Mouse (Mus musculus): Measurements from ENCODE around the gene Fkbp7. TPM values are rescaled to one million over a fixed set of nuclear protein-coding genes. Genes with fewer than 3 reads are reported as not detected.
"Not testable (repeated sequence)": the region's sequence is repeated elsewhere in the genome, so short reads cannot be mapped to it uniquely, and the experiment has no call there.

Gene Fkbp7
- total RNA-seq, 2 experiments from 2014 or later: 4.4 to 5.6 TPM

DNA sequence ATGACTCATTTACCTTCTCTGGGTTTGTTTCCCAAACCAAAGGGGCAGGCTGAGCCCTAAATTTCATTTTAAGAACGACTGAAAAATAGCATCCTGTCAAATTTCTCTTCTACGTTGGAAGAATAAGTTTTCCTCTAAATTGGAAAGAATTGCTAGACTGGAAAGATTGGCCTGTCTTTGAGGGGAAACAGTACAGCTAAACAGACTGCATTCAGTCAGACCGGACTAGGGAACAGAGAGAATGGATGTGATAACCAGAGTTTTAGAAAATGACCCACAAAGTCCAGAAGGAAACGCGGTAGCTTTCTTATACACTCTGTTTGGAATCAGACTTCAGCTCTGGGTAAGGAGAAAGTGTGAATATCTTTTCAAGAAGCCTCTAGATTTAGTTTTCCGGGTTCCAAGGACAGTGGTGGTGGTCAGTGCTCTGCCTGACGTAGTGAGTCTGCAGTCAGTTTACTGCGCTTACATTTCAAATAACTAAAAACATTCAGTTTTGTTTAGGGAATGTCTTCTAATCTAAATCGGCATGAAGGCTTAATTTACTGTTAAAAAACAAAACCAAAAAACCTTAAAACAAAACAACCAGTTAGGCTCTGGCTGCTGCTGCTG lies 676 bp downstream of the Fkbp7 start:
- DNase-seq (ENCODE audit: low spot score in 2 of 2): no peak
- intact Hi-C loops (cut with DNase I): loop anchor here (1.0 kb wide), 1 partner anchor 24 kb away; the partner anchor contains the start of genes Pjvk and Prkra

DNA sequence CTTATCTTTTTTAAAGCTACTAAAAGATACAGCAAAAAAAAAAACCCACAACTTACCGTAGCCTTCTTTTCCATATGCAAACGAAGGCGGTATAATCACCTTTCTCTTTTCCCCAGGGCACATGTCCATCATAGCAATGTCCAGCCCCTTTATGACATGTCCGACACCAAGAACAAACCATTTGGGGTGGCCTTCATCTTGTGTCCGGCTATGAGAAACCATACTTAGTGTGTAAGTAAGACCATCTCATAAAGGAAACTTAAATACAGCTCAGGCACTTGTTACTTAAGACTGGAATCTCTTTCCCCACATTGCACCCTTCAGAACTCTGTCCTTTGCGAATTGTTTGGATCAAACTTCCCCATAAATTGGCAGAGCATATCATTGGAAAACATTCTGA lies 1.3 kb downstream of the Fkbp7 start:
- intact Hi-C loops (cut with DNase I): loop anchor here (1.0 kb wide), 1 partner anchor 23 kb away; the partner anchor contains the start of genes Pjvk and Prkra
- DNase-seq (ENCODE audit: low spot score in 2 of 2): no peak

DNA sequence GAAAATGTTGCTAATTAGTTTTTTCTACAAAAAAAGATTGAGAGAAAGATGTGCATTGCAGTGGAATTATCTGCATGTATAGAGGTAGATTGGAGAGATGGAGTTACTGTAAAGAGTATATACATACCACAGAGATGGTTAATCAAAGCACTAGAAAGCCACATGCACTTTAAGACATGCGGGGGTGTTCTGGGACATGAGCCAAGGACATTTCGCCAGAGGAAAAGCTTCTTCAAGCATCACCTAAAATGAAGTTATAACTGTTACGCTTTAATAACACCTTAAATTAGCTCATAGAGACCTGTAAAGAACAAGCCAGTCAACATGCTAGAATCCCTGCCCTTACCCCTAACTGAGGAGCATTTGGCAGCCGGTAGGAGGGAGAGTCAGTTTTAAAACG lies 5.7 kb downstream of the Fkbp7 start:
- intact Hi-C loops (cut with DNase I): no loop called here

DNA sequence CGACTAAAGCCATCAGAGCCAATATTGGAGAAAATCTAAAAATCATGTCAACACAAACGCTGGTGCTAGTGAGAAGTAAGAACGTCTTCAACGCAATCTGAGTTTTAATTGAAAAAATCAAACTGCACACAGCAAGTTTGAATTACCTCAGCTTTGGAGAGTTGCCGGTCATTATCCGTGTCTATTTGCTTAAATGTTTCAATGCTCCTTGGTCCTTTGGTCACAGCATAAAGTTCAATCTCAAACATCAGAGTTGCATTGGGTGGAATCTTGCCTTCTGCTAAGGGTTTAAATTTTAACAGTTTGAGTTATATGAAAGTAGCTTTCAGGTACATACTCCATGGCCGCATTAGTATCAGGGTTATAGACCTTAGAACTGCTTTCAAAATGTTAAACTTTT lies 7.4 kb downstream of the Fkbp7 start:
- intact Hi-C loops (cut with DNase I): no loop called here
- DNase-seq (ENCODE audit: low spot score in 2 of 2): no peak

More for the DNA sequence above, 5.7 kb downstream of the Fkbp7 start:
- no peak for DNase-seq (ENCODE audit: low spot score in 2 of 2)

DNA sequence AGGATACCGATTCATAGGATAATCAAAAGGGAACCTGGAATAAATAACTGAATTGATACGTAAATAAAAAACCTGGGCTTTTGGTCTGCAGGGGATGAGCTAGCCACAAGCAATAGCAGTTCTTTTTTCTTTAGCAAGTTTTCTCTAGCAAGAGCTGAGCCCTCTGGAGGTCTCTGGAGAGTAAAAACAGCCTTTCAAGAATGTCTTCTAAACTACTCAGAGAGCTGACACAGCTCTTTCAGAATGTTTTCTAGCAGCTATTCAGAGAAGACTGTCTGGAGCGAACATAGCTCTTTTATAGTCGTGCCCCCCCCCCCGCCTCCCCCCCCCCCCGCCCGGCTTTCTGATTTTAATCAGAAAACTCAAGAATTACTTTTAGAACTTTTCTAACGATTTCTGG lies 13.5 kb downstream of the Fkbp7 start:
- intact Hi-C loops (cut with DNase I): no loop called here
- no peak for DNase-seq (ENCODE audit: low spot score in 2 of 2)

DNA sequence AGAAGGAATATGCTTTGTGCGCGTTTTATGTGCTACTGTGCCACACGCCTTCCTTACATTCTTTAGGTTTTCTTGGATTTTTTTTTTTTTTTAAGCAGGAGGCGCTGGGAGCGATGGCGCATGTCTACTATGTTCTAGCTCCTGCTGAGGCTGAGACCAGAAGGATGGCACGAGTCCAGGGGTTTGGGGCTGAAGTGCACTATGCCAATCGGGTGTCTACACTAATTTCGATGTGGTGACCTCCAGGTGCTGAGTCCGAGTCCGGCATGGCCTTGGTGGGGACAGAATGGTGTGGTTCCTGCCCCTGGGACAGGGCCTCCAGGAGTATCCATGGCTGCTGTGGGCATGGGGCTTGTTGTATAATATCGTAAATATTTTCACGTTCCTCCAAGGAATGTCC lies 14.4 kb downstream of the Fkbp7 start:
- intact Hi-C loops (cut with DNase I): no loop called here
- no peak for DNase-seq (ENCODE audit: low spot score in 2 of 2)

DNA sequence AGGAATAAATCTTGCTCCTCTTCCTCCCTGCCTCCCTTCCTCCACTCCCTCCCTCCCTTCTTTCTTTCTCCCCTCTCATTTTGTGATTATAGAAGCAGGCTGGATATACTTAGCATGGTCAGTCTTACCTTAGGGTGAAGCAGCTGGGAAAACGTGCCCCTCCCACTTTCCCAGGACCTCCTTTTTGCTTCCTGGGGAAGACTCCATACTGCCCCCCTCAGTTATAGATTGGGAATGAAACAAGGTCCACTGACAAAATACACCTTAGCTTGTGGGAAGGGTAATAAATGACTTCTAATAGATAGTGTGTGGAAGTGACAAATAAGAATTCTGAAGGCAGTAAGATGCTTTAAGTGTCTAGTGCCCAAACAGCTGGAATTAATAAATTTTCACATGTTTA lies 16.9 kb downstream of the Fkbp7 start:
- no peak for DNase-seq (ENCODE audit: low spot score in 2 of 2)
- intact Hi-C loops (cut with DNase I): no loop called here

DNA sequence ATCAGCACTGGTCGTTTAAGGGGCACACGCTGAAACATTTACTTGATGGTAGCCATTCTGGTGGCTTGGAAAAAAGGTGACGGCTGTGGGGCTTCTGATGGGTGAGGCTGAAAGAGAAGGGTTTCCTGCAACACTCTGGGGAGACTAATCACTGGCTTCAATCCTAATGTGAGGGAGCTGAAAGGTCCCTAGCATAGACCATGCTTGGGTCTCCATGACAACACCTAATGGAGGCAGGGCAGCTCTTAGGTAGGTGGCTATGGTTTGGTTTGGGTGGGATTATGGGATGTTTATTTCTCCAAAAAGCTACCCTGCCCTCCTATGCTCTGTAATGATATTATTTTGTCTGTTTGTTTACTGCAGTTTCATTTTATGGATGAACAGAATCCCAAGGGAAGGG lies 17.5 kb downstream of the Fkbp7 start:
- intact Hi-C loops (cut with DNase I): no loop called here
- no peak for DNase-seq (ENCODE audit: low spot score in 2 of 2)

DNA sequence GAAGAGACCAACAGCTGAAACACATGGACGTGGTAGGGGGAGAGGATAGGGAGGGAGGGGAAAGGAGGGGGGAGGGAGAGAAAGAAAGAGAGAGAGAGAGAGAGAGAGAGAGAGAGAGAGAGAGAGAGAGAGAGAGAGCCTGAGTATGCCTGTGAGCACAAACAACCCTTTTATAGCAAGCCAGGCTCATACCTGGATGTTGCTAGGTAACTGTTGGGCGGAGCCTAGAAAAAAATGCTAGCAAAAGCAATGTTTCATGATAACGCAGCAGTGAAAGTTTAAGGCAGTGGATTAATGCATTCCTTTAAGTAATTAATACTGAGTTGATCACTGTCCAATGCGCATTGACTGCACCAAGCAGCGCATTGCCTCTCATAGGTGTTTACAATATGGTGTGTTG lies 18.3 kb downstream of the Fkbp7 start:
- intact Hi-C loops (cut with DNase I): no loop called here
- DNase-seq (ENCODE audit: low spot score in 2 of 2): no peak

DNA sequence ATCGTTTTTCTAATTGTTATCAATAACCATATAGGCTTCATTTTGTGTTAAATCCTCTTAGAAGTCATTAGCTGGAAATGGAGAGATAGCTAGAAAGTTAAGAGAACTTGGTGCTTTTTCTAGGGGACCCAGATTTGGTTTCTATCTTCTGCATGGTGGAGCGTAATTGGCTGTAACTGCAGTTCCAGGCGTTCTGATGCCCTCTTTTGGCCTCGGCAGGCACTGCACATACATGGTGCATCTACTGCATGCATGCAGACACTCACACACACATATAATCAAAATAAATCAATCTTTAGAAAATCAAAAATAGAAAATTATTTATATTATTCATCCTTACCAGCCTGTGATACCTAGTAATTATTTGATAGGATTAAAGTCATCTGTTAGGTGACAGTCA lies 19.8 kb downstream of the Fkbp7 start:
- no peak for DNase-seq (ENCODE audit: low spot score in 2 of 2)
- intact Hi-C loops (cut with DNase I): no loop called here

DNA sequence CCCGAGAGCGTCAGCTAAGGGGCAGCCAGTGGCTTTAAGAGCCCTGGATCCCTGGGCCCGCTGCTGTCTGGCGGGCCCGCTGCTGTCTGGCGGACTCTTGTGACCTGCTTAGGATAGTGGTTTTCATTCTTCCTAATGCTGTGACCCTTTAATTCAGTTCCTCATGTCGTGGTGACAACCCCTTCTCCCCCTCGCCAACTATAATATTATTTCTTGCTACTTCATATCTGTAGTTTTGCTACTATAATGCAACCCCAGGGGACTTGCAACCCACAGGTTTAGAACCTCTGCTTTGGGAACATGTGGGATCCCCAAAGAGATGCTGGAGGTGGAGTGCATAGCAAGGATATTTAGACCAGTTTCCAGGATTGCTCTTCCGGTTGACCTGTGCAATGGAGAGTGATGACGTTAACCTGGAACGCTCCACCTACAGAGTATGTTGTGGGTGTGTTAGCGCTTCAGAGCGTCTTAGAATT lies 24.2 kb downstream of the Fkbp7 start:
- no peak for DNase-seq (ENCODE audit: low spot score in 2 of 2)
- intact Hi-C loops (cut with DNase I): loop anchor here (1.0 kb wide), 1 partner anchor 24 kb away; no protein-coding TSS in a partner anchor

DNA sequence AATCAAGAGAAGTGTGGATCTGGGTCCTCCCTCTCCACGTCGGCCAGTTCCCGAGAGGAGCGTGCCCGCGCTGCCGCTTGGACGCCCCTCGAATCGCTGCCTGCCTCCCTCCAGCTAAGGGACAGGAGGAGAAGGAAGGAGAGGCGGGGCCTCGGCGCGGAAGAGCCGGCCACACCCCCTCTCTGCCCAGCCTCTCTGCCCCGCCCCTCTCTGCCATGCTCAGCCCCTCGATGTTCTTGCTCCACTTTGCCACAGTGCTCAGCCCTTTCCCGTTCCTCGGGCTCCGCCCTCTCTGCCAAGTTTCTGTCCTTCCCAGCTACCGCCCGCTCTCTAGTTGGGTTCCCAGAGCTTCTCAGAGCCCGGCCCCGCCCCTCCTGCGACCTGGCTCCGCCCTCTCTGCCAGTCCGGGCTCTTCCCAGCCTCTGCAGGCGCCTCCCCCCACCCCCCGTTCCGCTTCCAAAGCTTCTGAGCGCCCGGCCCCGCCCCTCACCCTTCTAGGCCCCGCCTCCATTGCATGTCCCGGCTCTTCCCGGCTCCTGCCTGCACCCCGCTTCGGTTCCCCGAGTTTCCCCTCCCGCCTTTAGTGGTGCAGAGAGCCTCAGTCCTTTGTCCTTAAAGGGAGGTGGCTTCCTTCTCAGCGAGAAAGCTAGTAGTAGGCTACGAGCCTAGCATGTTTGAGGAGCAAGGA lies 24.9 kb downstream of the Fkbp7 start, which contains the start of the genes Prkra and Pjvk:
Gene Prkra, minus strand, starts transcription at position 133 of the 688 bp plus-strand sequence.
Gene Pjvk, plus strand, starts transcription at position 594 of the 688 bp plus-strand sequence.
- DNase-seq (ENCODE audit: low spot score in 2 of 2): peak; percentile 93 to 97
- intact Hi-C loops (cut with DNase I): loop anchor here (1.0 kb wide), 1 partner anchor 24 kb away; no protein-coding TSS in a partner anchor

DNA sequence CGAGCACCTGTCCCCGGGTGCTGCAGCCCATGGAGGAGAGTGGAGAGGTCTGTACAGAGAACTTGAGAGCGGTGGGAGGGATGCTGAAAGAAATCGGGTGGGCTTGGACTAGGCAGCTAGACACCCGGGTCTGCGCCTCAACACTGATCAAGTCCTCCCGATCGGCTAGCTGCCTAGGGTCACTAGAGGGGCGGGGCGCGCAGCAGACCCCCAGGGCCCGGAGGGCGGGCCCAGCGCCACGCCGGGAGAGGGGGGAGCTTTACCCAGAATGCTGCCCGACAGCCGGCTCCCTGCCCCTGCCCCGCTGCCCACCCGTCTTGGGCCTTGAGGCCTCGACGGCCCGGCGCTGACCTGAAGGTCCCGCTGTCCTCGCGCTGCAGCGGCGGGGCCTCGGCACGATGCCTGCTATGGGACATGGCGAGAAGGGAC lies 25.5 kb downstream of the Fkbp7 start:
- intact Hi-C loops (cut with DNase I): no loop called here
- no peak for DNase-seq (ENCODE audit: low spot score in 2 of 2)

DNA sequence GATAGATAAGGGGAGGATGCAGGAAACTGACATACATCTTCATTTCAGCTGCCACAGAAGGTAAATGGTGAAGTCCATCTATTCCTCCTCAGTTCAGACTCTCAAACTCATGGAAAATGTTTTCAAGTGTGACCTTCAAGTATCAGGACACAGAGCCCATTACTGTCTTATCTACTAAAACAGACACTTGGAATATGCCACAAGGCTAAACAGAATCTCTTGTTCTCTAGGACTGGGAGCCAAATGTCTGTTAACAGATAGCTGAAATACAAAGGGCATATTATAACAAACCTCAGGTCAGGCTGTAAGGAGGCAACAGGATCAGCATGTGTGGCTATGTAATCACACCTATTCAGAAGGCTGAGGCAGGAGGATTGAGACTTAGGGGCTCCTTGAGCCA lies 29.1 kb downstream of the Fkbp7 start:
- no peak for DNase-seq (ENCODE audit: low spot score in 2 of 2)
- intact Hi-C loops (cut with DNase I): no loop called here

DNA sequence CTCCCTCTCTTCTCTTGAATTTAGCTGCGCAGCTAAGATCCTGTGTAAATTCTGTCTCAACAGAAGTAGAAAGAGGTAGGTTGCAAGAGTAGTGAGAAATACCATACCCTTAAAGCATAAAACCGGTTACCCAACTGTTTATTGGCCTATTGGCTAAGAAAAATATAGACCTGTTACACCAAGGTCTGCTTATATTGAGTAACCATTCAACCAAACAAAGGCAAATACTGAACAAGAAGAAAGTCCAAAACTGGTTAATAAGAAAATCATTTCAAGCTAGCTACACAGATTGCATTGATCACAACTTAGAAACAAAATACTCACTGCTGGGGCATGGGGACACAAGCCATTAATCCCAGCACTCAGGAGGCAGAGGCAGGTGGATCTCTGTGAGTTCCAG lies 33.3 kb downstream of the Fkbp7 start:
- intact Hi-C loops (cut with DNase I): no loop called here
- DNase-seq (ENCODE audit: low spot score in 2 of 2): no peak

DNA sequence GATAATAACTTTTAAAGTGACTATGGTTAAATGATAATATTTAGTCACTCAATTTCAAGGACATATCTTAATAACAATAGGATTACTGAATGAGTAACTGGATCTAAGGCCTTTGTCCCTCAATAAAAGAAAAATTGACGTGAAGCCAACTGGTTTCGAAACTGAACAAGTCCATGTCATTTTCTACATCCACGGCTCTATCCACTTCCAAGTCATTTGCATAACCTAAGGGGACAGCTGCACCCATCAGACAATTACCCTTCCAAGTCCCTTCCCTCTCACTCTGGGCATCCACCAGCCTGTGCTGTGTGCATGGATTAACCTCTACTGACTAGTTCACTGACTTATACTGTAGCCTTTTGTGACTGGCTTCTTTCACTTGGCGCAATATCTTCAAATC lies 41.3 kb downstream of the Fkbp7 start:
- no peak for DNase-seq (ENCODE audit: low spot score in 2 of 2)
- intact Hi-C loops (cut with DNase I): no loop called here

DNA sequence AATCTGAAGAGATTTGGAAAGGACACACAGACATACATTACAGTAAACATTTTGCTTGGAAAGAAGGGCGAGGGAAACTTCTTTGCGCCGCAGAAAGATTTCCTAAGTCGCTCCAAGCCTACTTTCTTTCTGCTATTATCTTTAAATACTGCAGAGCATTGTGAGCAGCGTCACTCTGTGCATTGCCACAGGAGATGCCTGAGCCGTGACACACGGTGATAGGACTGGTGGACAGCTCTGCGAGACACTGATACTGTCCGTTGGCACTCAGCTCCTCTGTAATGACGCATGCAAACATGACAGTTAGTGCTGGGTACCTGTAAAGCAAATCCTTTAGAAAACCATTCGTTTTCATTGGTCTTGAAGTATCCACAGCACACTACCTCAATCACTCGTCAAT lies 42.6 kb downstream of the Fkbp7 start:
- no peak for DNase-seq (ENCODE audit: low spot score in 2 of 2)
- intact Hi-C loops (cut with DNase I): no loop called here

DNA sequence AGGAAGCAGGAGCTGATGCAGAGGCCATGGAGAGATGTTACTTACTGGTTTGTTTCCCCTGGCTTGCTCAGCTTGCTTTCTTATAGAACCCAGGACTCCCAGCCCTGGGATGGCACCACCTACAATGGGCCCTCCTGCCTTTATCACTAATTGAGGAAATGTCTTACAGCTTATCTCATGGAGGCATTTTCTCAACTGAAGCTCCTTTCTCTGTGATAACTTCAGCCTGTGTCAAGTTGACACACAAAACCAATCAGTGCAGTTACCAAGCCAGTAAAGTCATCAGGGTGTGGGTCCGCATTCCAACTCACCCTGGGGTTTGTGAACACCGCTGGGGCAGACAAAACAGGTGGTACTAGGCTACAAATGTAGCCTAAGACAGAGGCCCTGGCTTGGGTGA lies 50.6 kb downstream of the Fkbp7 start:
- DNase-seq (ENCODE audit: low spot score in 2 of 2); intact Hi-C loops (cut with DNase I): not testable (repeated sequence)

DNA sequence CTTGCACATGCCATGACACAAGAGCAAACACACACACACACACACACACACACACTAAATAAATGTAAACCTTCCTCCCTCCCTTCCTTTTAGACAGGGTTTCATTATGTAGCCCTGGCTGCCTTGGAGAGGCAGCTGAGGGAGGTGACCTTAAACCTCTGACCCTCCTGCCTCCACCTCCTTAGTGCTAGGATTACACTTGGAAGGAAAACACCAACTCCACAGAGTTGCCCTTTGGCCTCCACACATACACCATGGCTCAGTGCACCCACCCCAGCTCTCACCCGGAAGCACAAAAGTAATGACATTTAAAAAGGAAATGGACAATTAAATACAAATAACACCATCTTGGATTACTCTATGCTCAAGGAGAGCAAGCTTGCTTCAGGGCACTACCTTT lies 51.2 kb downstream of the Fkbp7 start:
- no peak for DNase-seq (ENCODE audit: low spot score in 2 of 2)
- intact Hi-C loops (cut with DNase I): no loop called here

DNA sequence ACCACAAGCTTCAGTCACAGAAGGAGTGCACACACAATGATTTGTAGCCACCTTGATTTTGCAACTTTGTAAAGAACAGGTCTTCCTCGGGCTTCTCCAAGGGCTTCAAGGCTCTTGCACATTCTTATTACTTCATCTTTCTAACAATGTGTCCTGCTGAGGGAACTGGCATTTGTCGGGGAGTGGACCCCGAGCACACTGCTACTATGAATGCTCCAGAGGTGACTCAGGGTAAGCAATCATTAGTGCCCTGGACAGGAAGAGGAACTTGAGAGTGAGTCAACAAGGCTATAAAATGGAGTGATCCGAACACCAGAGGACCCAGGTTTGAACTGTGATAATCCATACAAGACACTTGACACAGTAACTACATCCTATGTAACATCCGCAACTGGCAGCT lies 52.7 kb downstream of the Fkbp7 start:
- intact Hi-C loops (cut with DNase I): no loop called here
- no peak for DNase-seq (ENCODE audit: low spot score in 2 of 2)

DNA sequence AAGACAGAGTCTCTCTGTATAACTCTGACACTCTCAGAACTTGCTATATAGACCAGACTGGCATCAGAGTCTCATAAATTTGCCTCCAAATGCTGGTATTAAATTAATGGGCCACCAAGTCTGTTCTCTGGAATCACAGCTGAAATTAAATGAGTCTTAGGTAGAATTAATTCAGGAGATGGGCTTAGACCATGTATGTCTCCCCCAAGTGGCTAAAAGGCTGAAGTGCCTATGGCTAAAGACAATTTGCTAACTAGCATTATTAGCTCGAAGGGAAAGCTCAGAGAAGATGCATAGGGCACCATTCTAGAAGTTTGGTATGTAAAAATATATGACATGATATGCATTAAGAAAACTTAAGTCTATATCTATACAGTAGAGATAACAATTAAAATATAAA lies 54.8 kb downstream of the Fkbp7 start:
- intact Hi-C loops (cut with DNase I): loop anchor here (1.0 to 10.0 kb wide), 3 partner anchors 251 to 483 kb away; no protein-coding TSS in a partner anchor
- DNase-seq (ENCODE audit: low spot score in 2 of 2): peak; percentile 33 to 41

All from left cerebral cortex, postnatal 25 days (tissue).